Mouse (Mus musculus) thymus, adult 2 months (tissue): ENCODE data around the gene Six1.
"Not testable (repeated sequence)": the region's sequence is repeated elsewhere in the genome, so short reads cannot be mapped to it uniquely, and the experiment has no call there.

ENCODE experiments used
- CTCF ChIP-seq: fragments of 200-500 bp; IDR thresholded peaks from 2 replicates; pipeline ENCODE4 v1.5.1; 2012; ENCODE audit warnings: mild to moderate bottlenecking, control low read depth, low read length, moderate library complexity, borderline replicate concordance; ENCODE audit not compliant: control insufficient read depth, poor library complexity, insufficient read depth; ENCODE audit errors: extremely low read depth
- POLR2A ChIP-seq: fragments of 200-500 bp; IDR thresholded peaks from 2 replicates; pipeline ENCODE4 v1.6.1; 2012; ENCODE audit warnings: mild to moderate bottlenecking, low read length, control low read depth, moderate library complexity; ENCODE audit not compliant: control insufficient read depth, poor library complexity, insufficient read depth; ENCODE audit errors: extremely low read depth

- not testable (repeated sequence) for TF ChIP-seq CTCF, POLR2A
Observed at GRCm38 (mm10) chr12:73081828-73082227, 28.1 kb upstream of the Six1 start.
